Mouse (Mus musculus) forebrain, embryonic 10.5 days (tissue): ENCODE data around the gene Tex2. TPM values are rescaled to one million over a fixed set of nuclear protein-coding genes. Genes with fewer than 3 reads are reported as not detected.

Experiments used
- DNase-seq: peaks from one replicate; pipeline ENCODE4 v3.0.0-alpha.2; 2017; ENCODE audit warnings: low spot score; ENCODE audit errors: extremely low spot score
- H3K27ac ChIP-seq: fragments of 300-500 bp; sonication (generic); 2 replicates; pipeline ENCODE4 v1.5.1; 2016; ENCODE audit warnings: mild to moderate bottlenecking
- H3K27me3 ChIP-seq: fragments of 300-500 bp; sonication (generic); 2 replicates; pipeline ENCODE4 v1.6.1; 2016; ENCODE audit warnings: mild to moderate bottlenecking; ENCODE audit not compliant: poor library complexity, severe bottlenecking
- H3K36me3 ChIP-seq: fragments of 300-500 bp; sonication (generic); replicated peaks from 2 replicates; pipeline ENCODE4 v1.6.1; 2016; ENCODE audit warnings: mild to moderate bottlenecking, moderate library complexity
- H3K4me1 ChIP-seq: fragments of 300-500 bp; sonication (generic); 2 replicates; pipeline ENCODE4 v1.6.1; 2016
- H3K4me3 ChIP-seq: fragments of 300-500 bp; sonication (generic); 2 replicates; pipeline ENCODE4 v1.5.1; 2016; ENCODE audit warnings: mild to moderate bottlenecking, moderate library complexity
- H3K9me3 ChIP-seq: fragments of 300-500 bp; sonication (generic); 2 replicates; pipeline ENCODE4 v1.6.1; 2016; ENCODE audit warnings: mild to moderate bottlenecking, moderate library complexity
- WGBS: fragments of 180-500 bp; shearing (Covaris S2); methylation state at CpG from one replicate; pipeline ENCODE4 v1.1.7; 2016; 5-methylcytosine and 5-hydroxymethylcytosine counted together
- polyA plus RNA-seq: library from polyadenylated mRNA; unstranded; fragments of >200 nt; fragmentation: Nextera tagmentation; extraction: Ambion mirVana; gene quantifications from 2 replicates; pipeline ENCODE4 v1.2.1, GENCODE M21; 2016

Gene Tex2
- polyA plus RNA-seq, 1 experiment from 2014 or later = 6.2 TPM

DNA sequence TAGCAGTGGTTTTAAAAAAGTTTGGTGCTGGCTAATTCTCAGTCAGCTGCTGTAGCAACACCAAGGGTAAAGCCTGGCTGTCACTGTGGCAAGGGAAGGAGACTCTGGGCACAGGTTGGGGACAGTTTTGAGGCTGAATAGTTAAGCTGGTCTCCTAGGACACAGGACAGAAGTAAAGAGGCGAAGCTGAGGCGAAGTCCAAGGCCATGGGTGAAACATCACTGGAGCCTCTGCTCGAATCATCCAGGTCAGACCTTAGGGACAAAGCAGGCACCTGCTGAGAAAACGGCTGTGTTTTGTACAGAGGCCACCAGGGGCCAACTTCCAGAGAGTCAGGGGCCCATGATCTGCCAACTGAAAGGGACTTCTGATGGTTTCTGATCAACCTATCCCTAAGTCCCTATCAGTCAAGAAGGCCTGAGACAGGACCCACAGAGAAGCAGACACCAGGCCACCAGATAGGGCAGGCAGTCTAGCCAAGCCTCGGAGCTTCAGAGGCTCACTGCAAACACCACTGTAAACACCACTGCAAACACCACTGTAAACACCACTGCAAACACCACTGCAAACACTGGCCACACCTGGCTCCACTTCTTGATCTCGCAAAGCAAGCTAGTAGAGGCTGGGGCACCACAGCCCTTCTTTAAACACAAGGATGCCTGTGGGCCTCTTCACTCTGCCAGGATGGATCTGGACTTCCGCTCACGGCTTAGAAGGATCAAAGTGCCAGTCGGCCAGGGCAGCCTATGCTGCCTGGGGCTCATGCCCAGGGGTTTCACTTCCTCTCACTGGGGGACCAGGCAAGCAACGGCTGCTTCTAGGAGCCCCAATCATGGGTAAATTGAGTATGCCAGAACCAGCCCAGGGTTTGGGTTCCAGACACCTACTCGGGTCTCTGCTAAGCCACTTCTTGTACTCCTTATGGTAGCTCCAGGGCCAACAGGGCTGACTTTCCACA lies 41.9 kb downstream of the Tex2 start:
- peaks cover 54% of the 10 kb centered on the region for H3K4me1 ChIP-seq
- no peaks in the 10 kb centered on the region for H3K27me3 ChIP-seq
- peaks cover 20% of the 10 kb centered on the region for H3K36me3 ChIP-seq
- no peaks in the 10 kb centered on the region for H3K9me3 ChIP-seq
- peak overlapping the region; percentile 51 for H3K27ac ChIP-seq
- 84% methylated on average over 11 of the region's 11 CpGs for WGBS
- DNase-seq = no peak
- H3K4me3 ChIP-seq = no peak overlapping the region

DNA sequence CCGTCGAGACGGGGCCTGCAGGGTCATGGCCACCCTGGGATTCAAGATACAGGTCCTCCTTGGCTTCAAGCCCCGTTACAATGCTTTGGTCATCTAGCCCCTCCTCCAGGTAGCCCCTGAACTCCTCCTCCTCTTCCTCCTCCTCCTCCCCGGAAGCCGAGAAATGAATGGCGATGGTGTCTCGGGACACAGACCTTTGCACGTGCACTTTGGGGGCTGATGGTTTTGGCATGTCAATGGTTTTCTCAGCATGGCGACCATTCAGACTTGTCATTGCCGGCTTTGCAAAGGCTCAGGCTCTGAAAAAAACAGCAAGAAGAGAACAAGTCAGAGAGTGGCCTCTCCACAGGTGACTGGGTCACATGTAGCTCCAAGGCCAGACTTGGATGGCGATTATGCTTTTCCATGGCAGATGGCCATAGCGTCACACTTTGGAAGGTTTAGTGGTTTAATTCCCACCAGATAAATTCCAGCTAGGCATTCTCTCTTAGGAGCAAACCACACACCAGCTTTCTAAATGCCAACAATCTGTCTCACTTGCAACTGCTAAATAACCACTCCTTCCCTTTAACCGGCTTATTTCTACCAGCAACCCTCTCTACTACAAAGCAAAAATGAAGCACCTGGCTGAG lies 44.8 kb downstream of the Tex2 start:
- 84% methylated on average over 14 of the region's 14 CpGs for WGBS
- no peaks in the 10 kb centered on the region for H3K27me3 ChIP-seq
- H3K4me1 ChIP-seq = peaks cover 42% of the 10 kb centered on the region
- 0 out of 2 replicates have a peak overlapping the region, but pooled peaks have one; percentile 8 for H3K27ac ChIP-seq
- H3K4me3 ChIP-seq = no peak overlapping the region
- DNase-seq = no peak
- H3K9me3 ChIP-seq = no peaks in the 10 kb centered on the region
- peaks cover 24% of the 10 kb centered on the region for H3K36me3 ChIP-seq

DNA sequence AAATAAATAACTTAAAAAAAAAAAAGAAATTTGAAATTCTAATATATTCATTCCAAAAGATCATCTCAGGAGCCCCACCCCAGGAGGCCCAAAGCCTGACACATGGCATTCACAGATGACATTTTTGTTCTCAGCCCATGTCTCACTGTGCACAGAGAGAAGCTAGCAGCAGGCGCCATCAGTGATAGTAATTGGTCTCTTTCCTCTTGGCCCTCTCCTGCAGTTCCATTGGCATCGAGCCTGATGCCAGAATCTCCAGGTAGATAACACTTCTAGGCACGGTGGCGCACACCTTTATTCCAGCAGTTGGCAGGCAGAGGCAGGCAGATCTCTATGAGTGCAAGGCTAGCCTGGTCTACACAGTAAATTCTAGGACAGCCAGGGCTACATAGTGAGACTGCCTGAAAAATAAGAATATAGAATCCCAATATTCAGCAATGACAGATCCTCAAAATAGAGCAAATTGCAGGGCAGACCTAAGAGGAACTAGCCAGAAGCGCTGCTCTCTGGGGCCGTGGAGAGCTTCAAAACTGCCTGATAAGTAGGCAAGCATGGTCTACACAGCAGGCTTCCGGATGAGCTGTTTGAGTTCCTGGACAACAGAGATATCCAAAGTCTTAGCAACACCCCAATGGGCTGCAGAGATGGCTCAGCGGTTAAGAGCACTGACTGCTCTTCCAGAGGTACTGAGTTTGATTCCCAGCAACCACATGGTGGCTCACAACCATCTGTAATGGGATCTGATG lies 47.0 kb downstream of the Tex2 start:
- H3K27ac ChIP-seq = no peak overlapping the region
- H3K9me3 ChIP-seq = no peaks in the 10 kb centered on the region
- peaks cover 24% of the 10 kb centered on the region for H3K36me3 ChIP-seq
- no peaks in the 10 kb centered on the region for H3K27me3 ChIP-seq
- H3K4me1 ChIP-seq = peaks cover 19% of the 10 kb centered on the region
- H3K4me3 ChIP-seq = no peak overlapping the region
- WGBS = 96% methylated on average over 8 of the region's 8 CpGs
- no peak for DNase-seq

DNA sequence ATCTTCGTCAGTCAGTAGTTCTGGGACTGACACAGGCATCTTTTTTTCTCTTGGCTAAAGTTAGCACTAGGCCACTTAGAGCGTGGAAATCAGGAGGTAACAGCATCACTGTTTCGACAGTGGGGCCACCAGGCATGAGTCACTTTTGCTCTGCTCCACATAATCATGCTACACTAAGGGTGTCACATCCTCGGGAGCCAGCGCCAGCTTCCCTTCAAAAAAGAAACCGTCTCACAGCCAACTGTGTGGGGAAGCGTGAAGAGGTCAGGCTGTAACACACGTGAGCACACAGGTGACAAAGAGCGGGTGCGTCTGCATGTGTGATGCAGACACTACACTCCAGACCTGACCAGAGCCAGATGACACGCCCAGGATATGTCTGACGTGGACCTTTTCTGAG lies 49.0 kb downstream of the Tex2 start:
- H3K36me3 ChIP-seq = peaks cover 24% of the 10 kb centered on the region
- WGBS = 89% methylated on average over 12 of the region's 12 CpGs
- DNase-seq = no peak
- H3K27me3 ChIP-seq = no peaks in the 10 kb centered on the region
- H3K27ac ChIP-seq = no peak overlapping the region
- H3K4me1 ChIP-seq = peaks cover 15% of the 10 kb centered on the region; the same call in 1 of the 2 replicates
- H3K4me3 ChIP-seq = no peak overlapping the region
- H3K9me3 ChIP-seq = no peaks in the 10 kb centered on the region

DNA sequence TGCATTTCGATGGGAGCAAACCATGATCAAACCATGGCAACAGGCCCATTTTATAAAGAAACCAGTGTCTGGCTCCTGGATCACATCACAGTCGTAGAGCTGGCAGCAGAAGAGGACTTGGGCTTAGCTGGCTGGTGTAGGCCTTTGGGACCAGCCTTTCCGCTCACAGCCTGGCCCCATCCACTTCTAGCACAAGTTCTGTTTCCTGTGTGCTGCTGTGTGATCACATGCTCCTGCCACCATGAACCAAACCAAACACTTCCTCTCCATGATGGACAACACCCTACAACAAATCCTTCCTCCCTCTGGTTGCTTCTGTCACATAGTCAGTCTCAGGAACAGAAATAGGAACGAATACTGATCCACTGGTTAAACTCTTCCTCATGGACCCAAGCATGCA lies 50.5 kb downstream of the Tex2 start:
- 89% methylated on average over 4 of the region's 4 CpGs for WGBS
- peaks cover 18% of the 10 kb centered on the region for H3K36me3 ChIP-seq
- H3K27me3 ChIP-seq = no peaks in the 10 kb centered on the region
- H3K9me3 ChIP-seq = no peaks in the 10 kb centered on the region
- H3K4me1 ChIP-seq = peaks cover 6% of the 10 kb centered on the region
- no peak overlapping the region for H3K27ac ChIP-seq
- H3K4me3 ChIP-seq = no peak overlapping the region
- no peak for DNase-seq

DNA sequence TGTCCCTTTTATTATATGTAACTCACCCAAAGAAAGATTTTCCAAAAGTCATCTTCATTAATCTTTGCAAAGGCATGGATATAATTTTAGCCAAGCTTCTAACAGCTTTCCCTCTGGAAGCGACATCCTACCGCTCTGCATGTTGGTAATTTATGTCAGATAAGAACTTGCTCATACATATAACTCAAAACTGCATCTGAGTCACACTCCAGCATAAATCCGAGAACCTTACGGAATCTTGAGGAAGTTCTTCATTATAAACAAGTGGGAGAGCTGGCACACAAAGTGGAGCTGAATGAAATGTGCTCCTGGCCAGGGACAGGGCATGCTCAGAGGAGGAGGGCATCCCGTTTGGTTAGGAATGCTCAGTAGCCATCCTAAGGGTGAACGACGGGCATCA lies 53.5 kb downstream of the Tex2 start:
- no peak overlapping the region for H3K4me3 ChIP-seq
- 91% methylated on average over 7 of the region's 7 CpGs for WGBS

DNA sequence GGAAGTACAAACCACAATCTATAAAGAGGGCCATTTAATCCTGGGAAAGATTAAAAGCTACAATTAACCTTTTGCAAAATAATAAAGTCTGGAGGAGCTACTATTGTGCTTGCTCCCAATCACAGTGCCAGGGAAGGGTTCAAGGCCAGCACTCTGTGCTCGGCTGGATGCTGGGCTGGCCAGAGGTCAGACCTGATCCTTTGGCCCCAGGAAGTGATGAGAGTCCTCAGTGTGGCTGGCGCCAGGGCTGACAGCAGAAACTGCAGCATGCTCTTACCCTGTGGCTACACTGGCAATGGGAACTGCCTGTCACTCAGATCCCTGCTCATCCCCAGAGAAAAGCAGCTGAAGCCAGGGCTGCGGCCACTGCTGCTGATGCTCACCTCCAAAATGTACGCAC lies 55.2 kb downstream of the Tex2 start:
- no peak for DNase-seq
- peaks cover 31% of the 10 kb centered on the region for H3K4me1 ChIP-seq
- no peaks in the 10 kb centered on the region for H3K9me3 ChIP-seq
- H3K27me3 ChIP-seq = no peaks in the 10 kb centered on the region
- 0 out of 2 replicates have a peak overlapping the region, but pooled peaks have one; percentile 45 for H3K27ac ChIP-seq
- 65% methylated on average over 4 of the region's 4 CpGs for WGBS
- no peak overlapping the region for H3K4me3 ChIP-seq
- H3K36me3 ChIP-seq = no peaks in the 10 kb centered on the region

More for the DNA sequence above, 53.5 kb downstream of the Tex2 start:
- no peaks in the 10 kb centered on the region for H3K9me3 ChIP-seq
- no peaks in the 10 kb centered on the region for H3K27me3 ChIP-seq
- DNase-seq = no peak
- no peaks in the 10 kb centered on the region for H3K36me3 ChIP-seq
- H3K27ac ChIP-seq = no peak overlapping the region
- H3K4me1 ChIP-seq = peaks cover 30% of the 10 kb centered on the region

DNA sequence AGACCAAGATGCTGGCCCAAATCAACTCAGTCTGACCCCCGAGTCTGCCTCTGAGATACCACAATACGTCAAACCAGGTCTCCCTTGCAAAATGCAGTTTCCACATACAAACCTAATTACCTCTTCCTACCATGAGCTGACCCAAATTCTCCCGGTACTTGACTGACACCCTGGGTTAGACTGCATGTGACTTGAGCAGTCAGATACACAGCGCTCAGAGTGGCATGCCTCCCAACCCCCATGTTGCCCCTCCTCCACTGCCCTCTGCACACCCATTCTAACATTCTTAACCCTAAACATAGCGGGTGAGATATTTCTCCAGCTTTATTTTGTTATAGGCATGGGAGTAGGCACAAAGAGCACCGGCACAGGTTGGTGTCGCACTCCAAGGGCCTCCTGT lies 55.8 kb downstream of the Tex2 start:
- Histone ChIP-seq H3K9me3 (no peaks in the 10 kb centered on the region), H3K27me3 (no peaks in the 10 kb centered on the region), H3K4me1 (peaks cover 31% of the 10 kb centered on the region), H3K27ac (peak overlapping the region; percentile 45), H3K4me3 (no peak overlapping the region), H3K36me3 (no peaks in the 10 kb centered on the region)
- no peak for DNase-seq
- 76% methylated on average over 7 of the region's 7 CpGs for WGBS

DNA sequence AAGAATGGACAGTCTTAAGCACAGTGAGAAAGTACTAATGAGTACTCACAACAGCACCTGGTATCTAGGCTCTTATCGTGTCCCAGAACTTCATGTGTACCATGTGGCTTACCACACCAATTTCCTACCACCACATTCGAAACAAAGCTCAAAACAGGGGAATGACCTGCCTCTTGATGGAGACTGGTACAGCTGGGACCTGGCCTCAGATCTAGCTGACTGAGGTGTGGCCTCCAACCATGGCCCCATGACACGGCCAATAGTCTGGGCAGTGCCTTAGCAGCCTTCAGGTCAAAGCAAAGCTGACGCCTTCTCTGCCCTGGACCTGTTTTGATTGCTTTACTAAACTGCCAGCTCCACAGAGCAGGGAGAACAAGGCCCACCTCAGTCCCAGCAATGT lies 56.5 kb downstream of the Tex2 start:
- no peaks in the 10 kb centered on the region for H3K9me3 ChIP-seq
- peaks cover 31% of the 10 kb centered on the region for H3K4me1 ChIP-seq
- H3K4me3 ChIP-seq = no peak overlapping the region
- H3K27ac ChIP-seq = peak overlapping the region; percentile 45
- no peaks in the 10 kb centered on the region for H3K27me3 ChIP-seq
- H3K36me3 ChIP-seq = no peaks in the 10 kb centered on the region
- 84% methylated on average over 4 of the region's 4 CpGs for WGBS
- DNase-seq = no peak

DNA sequence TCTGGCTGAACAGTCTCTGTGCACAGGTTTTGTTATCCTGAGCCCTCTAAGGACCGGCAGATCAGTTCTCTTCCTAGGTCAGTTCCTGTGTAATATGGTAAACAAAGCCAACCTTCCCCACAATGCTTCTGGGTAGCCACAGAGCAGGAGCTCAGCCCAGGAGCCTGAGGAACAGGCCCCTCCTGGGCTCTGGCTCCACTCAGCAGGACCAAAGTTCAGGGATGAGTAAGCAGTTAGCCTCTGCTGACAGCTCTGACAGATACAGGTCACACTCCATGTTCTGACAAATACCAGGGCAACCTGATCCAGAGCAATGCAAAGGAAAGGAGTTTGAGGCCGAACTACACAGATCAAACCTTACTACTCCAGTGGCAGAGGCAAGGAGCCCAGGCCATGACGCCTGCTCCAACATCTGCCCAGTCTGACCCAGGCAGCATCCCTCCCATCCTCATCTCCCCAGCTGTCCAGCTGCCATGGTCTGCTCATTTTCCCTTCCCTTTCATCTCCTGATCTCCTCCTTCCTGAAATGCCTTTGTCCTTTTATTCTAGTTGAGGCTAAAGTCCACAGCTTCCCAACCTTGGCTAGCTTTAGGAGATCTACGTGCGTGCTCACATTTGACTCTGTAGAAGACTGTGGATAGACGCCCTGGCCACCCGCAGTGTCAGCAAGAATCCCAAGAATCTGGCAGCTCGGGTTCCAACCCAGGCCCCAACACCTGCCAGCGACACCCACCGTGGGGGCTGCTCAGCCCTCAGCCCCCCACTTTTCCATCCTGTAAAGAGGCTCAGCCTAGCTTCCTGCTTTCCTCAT lies 57.2 kb downstream of the Tex2 start:
- Histone ChIP-seq H3K4me1 (peaks cover 31% of the 10 kb centered on the region), H3K27ac (peak overlapping the region; percentile 45), H3K9me3 (no peaks in the 10 kb centered on the region), H3K27me3 (no peaks in the 10 kb centered on the region), H3K4me3 (no peak overlapping the region), H3K36me3 (no peaks in the 10 kb centered on the region)
- WGBS = 59% methylated on average over 10 of the region's 10 CpGs
- no peak for DNase-seq

DNA sequence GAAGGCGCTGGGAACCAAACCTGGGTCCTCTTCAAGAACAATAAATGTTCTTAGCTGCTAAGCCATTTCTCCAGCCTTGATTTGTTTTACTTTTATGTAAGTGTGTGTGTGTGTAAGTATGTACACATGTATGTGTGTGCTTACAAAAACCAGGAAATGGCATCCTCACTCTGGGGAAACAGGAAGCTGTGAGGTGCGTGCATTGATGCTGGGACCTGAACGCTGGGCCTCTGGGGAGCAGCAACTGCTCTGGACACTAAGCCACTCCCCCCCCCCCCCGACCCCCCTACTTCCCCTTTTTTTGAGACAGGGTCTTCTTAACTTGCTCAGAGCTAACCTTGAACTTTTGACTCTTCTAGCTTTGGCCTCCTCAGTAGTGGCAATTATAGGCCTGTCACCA lies 62.8 kb downstream of the Tex2 start:
- WGBS = 88% methylated on average over 4 of the region's 4 CpGs
- DNase-seq = no peak
- H3K4me1 ChIP-seq = 0 out of 2 replicates have a peak, but pooled peaks cover 4% of the 10 kb centered on the region

DNA sequence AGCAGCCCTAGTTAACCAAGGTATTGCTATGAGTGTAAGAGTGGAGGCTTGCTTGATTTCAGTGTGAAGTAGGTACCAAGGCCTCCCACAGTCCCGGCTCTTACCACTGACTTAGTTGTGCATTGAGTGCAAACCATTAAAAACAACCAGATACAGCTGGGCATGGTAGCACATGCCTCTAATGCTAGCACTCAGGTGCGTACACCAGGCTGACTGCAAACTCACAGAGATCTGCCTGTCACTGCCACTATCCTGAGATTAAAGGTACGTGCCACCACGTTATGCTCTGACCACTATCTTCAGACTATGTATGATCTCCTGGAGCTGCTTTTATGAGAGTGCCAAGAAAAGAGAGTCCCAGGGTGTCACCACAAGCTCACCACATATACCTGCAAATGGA lies 67.1 kb downstream of the Tex2 start:
- H3K27me3 ChIP-seq = no peaks in the 10 kb centered on the region
- no peak for DNase-seq
- H3K4me1 ChIP-seq = peaks cover 3% of the 10 kb centered on the region; the same call in 1 of the 2 replicates
- no peak overlapping the region for H3K4me3 ChIP-seq
- H3K27ac ChIP-seq = no peak overlapping the region
- 89% methylated on average over 4 of the region's 4 CpGs for WGBS
- peaks cover 42% of the 10 kb centered on the region for H3K36me3 ChIP-seq
- no peaks in the 10 kb centered on the region; the same call in 1 of the 2 replicates for H3K9me3 ChIP-seq

More for the DNA sequence above, 62.8 kb downstream of the Tex2 start:
- Histone ChIP-seq H3K36me3 (peaks cover 20% of the 10 kb centered on the region), H3K27ac (no peak overlapping the region), H3K9me3 (no peaks in the 10 kb centered on the region; the same call in 1 of the 2 replicates), H3K27me3 (no peaks in the 10 kb centered on the region), H3K4me3 (no peak overlapping the region)
